Mouse (Mus musculus) B cell, adult 62 days (primary cell): Measurements from ENCODE around the gene Ptpra. TPM values are rescaled to one million over a fixed set of nuclear protein-coding genes. Genes with fewer than 3 reads are reported as not detected.

Experiments
- total RNA-seq: library from RNA; stranded (reverse); gene quantifications from 4 replicates; pipeline ENCODE4 v1.2.4, GENCODE M21; 2023

Ptpra gene
- total RNA-seq = 101 to 107 TPM (median 104 TPM) in 4 replicates

GRCm38 (mm10) chr2:130449794-130450433 lies at the start of gene Ptpra:
TSS of gene Ptpra (plus strand) at chr2:130450278.

GRCm38 (mm10) chr2:130404939-130405338 lies 45.1 kb upstream of the Ptpra start, which contains the start of the genes Gm28372 and 1700020A23Rik:
TSS of gene Gm28372 (plus strand) at chr2:130405239.
TSS of gene 1700020A23Rik (plus strand) at chr2:130405259.

GRCm38 (mm10) chr2:130406178-130406577 lies 43.9 kb upstream of the Ptpra start, which contains the start of gene Tmem239:
TSS of gene Tmem239 (plus strand) at chr2:130406478.

GRCm38 (mm10) chr2:130424126-130424853 lies 25.8 kb upstream of the Ptpra start, which contains the start of the genes Vps16 and Pced1a:
TSS of gene Vps16 (plus strand) at chr2:130424339.
TSS of gene Pced1a (minus strand) at chr2:130424701.

GRCm38 (mm10) chr2:130563212-130564055 lies 113.4 kb downstream of the Ptpra start, which contains the start of gene Mrps26:
TSS of gene Mrps26 (plus strand) at chr2:130563742.

GRCm38 (mm10) chr2:130575873-130576272 lies 125.8 kb downstream of the Ptpra start, which contains the start of gene Oxt:
TSS of gene Oxt (plus strand) at chr2:130576173.

GRCm38 (mm10) chr2:130582552-130582951 lies 132.5 kb downstream of the Ptpra start, which contains the start of gene Avp:
TSS of gene Avp (minus strand) at chr2:130582554.

Other genes starting within 250 kb of the Ptpra start
- 312 to 373 TPM (median 325 TPM) in 4 replicates for gene Nop56, start 175.8 kb upstream of the Ptpra start, total RNA-seq
- 118 to 131 TPM (median 124 TPM) in 4 replicates for gene Idh3b, start 165.7 kb upstream of the Ptpra start, total RNA-seq
- gene Ebf4, start 155.1 kb upstream of the Ptpra start, total RNA-seq = not detected in 4 replicates
- gene Cpxm1, start 52.7 kb upstream of the Ptpra start, total RNA-seq = 0.63 to 1.1 TPM (median 0.69 TPM) in 3 of 4 replicates, not detected in the other
- not detected in 4 replicates for gene Gm28372, start 45.0 kb upstream of the Ptpra start, total RNA-seq
- not detected in 4 replicates for gene 1700020A23Rik, start 45.0 kb upstream of the Ptpra start, total RNA-seq
- not detected in 4 replicates for gene Tmem239, start 43.8 kb upstream of the Ptpra start, total RNA-seq
- gene Vps16, start 25.9 kb upstream of the Ptpra start, total RNA-seq = 142 to 168 TPM (median 153 TPM) in 4 replicates
- gene Pced1a, start 25.6 kb upstream of the Ptpra start, total RNA-seq = 16.8 to 23.0 TPM (median 19.8 TPM) in 4 replicates
- 45.9 to 57.9 TPM (median 48.6 TPM) in 4 replicates for gene Mrps26, start 113.5 kb downstream of the Ptpra start, total RNA-seq
- not detected in 4 replicates for gene Oxt, start 125.9 kb downstream of the Ptpra start, total RNA-seq
- not detected in 4 replicates for gene Avp, start 132.3 kb downstream of the Ptpra start, total RNA-seq
- gene Fastkd5, start 179.7 kb downstream of the Ptpra start, total RNA-seq = 5.9 to 7.6 TPM (median 6.6 TPM) in 4 replicates
- 4.9 to 6.1 TPM (median 5.8 TPM) in 4 replicates for gene Ubox5, start 179.8 kb downstream of the Ptpra start, total RNA-seq
- 5.5 to 7.6 TPM (median 6.1 TPM) in 4 replicates for gene Lzts3, start 192.5 kb downstream of the Ptpra start, total RNA-seq
- gene Ddrgk1, start 214.4 kb downstream of the Ptpra start, total RNA-seq = 136 to 184 TPM (median 139 TPM) in 4 replicates
- 12.3 to 17.0 TPM (median 14.2 TPM) in 4 replicates for gene Itpa, start 217.3 kb downstream of the Ptpra start, total RNA-seq
- gene Slc4a11, start 247.2 kb downstream of the Ptpra start, total RNA-seq = 5.1 to 8.9 TPM (median 6.6 TPM) in 4 replicates